Mouse (Mus musculus) adipocyte (in vitro differentiated cells): ENCODE measurements around the gene 4933414I15Rik.

Source experiments
- DNase-seq: peaks from one replicate; pipeline ENCODE4 v3.0.0-alpha.2; 2016; ENCODE audit warnings: low spot score

The 4933414I15Rik gene

DNA sequence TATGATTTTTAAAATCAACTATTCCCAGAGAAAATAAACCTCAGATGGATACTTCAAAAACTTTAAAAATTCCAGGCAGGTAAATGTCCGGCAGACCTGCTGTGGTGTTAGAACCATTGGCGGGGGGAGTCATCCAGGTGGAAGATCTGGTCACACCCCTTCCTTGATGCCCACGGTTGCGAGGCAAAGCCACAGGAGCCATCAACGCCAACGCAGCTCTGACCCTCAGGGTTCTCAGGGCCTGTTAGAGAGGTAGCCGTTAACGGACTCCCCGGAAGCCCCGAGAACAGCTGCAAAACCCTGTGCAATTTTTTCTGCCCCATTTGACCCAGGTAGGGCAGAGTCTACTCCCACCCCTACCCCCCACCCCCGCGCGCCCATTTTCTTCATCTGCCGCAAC is at the start of gene 4933414I15Rik:
TSS of gene 4933414I15Rik (minus strand) at position 260 of the 400 bp plus-strand sequence.
- no peak for DNase-seq

DNA sequence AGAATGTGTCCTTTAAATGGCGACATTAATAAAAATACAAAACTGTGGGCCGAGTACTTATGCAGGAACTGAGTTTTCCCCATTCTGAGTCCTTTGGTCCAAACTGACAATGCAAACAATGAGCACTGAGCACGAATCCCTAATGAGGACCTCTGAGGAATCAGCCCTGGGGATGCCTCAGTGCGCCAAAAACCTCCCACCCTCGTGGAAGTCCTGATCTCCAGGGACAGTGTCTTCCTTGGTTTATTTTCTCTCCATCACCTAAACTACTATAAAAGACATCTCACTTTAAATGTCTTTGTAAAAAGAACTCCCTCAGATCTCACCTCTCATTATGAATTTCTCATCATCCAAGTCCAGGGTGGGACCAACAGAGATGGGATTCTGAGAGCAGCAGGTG is 38.1 kb upstream of the 4933414I15Rik start, which contains the start of gene Olfr1377:
TSS of gene Olfr1377 (plus strand) at position 301 of the 400 bp plus-strand sequence.
- DNase-seq = no peak

DNA sequence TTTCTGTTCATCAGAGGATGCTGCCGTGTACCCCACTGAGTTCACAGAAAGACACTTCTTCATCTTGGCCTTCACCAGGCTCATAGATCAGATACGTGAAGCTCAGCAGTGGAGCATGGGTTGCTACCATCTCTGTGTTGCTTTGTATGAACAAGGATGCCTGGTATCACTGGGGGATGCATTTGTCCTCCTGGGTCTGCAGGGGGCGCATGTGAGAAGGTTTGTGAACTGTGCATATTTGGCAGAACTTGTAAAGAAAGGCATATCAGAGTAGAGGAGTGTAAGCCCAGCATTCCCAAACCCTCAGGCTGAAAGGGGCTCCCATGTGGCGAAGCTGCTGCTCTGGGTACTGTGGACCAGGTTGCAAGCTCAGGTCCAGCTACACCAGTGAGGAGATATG is 33.7 kb upstream of the 4933414I15Rik start:
- no peak for DNase-seq

GRCm38 (mm10) chr11:50966230-50966629 is 22.7 kb upstream of the 4933414I15Rik start, which contains the start of gene Olfr1378:
Gene Olfr1378, plus strand, starts transcription at chr11:50966530.
- DNase-seq = no peak

GRCm38 (mm10) chr11:50964886-50965285 is 21.3 kb upstream of the 4933414I15Rik start:
- no peak for DNase-seq

DNA sequence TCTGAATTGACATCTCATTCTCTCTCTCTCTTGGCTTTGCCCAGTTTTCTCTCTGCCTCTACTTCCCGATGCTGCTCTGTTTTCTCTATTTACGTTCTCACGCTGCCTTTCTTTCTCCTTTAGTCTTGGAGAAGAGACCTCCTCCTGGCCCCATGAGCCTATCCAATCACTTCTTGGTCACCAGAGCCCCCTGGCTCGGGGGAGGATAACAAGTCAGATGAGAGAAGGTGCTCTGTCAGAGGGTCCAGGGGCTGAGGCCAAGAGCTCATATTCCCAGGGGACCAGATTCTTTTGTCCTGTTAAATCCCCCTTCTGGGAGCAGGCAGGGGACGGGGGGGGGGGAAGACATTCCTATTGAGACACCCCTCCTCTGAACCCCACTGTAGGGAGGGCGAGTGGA is 10.1 kb upstream of the 4933414I15Rik start, which contains the start of gene Prop1:
TSS of gene Prop1 (minus strand) at position 101 of the 400 bp plus-strand sequence.
- DNase-seq = no peak

DNA sequence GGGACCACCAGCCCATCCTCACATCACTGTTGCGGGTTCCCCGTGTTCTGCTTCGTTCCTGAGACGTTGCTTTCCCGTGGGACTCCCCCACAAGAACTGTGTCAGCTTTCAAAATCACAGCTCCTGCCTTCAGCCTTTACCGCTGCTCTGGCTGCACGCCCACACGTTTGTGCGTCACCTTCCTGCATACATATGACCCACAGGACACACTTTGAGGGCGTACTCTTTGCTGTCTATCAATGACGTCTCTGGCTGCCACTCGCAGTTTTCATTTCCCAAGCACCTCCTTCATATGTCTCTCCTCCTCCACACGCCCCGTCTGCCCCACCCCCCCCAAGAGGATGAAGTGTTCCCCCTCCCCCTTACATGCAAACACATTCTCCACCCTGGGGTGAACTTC is 8.7 kb upstream of the 4933414I15Rik start:
- DNase-seq = no peak

- no peak for DNase-seq
Measured at GRCm38 (mm10) chr11:50942386-50942785, 1.2 kb downstream of the 4933414I15Rik start.

DNA sequence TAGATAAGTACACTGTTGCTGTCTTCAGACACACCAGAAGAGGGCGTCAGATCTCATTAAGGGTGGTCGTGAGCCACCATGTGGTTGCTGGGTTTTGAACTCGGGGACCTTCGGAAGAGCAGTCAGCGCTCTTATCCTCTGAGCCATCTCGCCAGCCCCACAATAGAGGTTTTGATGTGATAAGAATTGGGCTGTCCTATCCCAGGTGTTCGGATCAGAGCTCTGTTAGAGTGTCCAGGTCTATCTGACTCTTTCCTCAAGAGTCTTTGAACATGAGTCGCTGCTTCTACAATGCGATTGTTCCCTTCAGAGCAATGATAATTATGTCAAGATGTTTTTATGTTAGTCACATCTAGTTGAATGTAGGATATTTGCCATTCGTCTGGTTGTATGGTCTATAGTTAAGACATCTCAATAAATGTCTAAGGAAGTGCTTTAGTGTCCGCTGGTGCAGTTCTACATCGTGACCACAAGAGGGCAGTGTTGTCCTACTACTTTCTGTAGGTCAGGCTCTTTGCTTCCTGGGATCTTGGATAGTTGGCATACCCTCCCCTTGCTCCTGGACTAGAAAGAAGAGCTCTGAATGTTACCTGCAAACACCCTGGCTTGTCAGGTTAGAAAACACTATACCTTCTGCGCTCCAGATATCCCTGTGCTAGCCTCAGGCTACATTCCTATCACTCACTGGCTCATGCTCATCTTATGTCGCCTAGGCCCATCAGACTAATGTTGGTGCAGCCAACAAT is 3.8 kb downstream of the 4933414I15Rik start:
- peak; percentile 62 for DNase-seq

DNA sequence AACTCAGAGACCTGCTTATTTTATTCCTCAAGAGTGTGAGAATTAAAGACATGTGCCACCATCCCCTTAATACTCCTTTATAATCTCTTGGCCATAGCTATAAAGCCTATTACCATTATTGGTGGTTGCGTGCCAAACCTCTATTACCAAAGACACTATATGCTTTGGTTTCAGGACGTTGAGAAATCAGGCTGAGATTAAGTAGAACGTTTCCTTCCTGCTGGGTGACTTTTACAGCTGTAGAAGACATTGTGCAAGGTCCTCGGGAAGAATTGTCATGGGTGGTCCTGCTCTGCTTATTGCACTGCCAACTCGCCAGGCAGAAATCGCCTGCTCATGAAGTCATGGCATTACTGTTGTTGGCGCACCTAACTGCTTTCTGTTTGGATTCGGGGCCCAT is 5.1 kb downstream of the 4933414I15Rik start:
- no peak for DNase-seq

GRCm38 (mm10) chr11:50932040-50932439 is 11.5 kb downstream of the 4933414I15Rik start:
- DNase-seq = no peak

- peak; percentile 64 for DNase-seq
Measured at GRCm38 (mm10) chr11:50931451-50931866, 12.1 kb downstream of the 4933414I15Rik start, which contains the start of gene Zfp354b. Gene Zfp354b, minus strand, starts transcription at chr11:50931633.

GRCm38 (mm10) chr11:50931021-50931420 is 12.5 kb downstream of the 4933414I15Rik start:
- DNase-seq = peak; percentile 8

GRCm38 (mm10) chr11:50930469-50931014 is 13.0 kb downstream of the 4933414I15Rik start:
- DNase-seq = no peak

DNA sequence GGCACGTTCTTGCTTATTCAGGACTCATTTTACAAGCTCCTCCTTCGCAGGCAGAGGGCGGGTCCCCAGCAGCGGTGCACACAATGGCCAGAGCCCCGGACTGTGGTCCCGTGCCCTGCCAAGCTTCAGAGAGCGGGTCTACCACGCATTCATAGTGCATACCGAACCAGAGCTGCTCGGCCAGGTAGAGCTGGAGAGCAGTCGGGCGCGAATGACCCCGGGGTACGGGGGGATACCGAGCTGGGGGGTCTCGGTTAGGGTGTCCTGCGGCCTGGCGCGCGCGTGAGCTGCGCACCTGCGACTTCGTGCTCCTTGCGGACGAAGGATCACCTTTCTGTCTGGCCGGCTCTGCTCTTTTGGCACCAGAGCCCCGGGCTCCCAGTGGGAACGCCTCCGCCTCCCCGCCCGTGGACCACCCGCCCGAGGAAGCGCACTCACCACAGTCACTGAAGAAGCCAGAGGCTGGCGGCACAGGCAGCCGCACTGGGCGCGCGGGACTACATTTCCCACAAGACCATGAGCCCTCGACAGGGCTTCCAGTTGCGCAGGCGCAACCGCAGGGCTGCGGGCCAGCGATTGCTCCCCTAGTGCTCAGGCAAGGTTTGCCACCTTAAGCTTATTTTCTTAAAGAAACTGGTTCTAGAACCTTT is 27.8 kb downstream of the 4933414I15Rik start, which contains the start of gene Zfp2:
TSS of gene Zfp2 (minus strand) at position 495 of the 650 bp plus-strand sequence.
- peak; percentile 90 for DNase-seq

GRCm38 (mm10) chr11:50914461-50914860 is 29.1 kb downstream of the 4933414I15Rik start:
- no peak for DNase-seq

- DNase-seq = no peak
Measured at GRCm38 (mm10) chr11:50913301-50913700, 30.3 kb downstream of the 4933414I15Rik start.

GRCm38 (mm10) chr11:50908136-50908535 is 35.4 kb downstream of the 4933414I15Rik start:
- DNase-seq = no peak

- DNase-seq = no peak
Measured at GRCm38 (mm10) chr11:50897359-50897758, 46.2 kb downstream of the 4933414I15Rik start.

- no peak for DNase-seq
Measured at GRCm38 (mm10) chr11:50892441-50892840, 51.1 kb downstream of the 4933414I15Rik start.
